Mouse (Mus musculus): Measurements from ENCODE around the gene Myog. TPM values are rescaled to one million over a fixed set of nuclear protein-coding genes. Genes with fewer than 3 reads are reported as not detected.

The Myog gene
- polyA plus RNA-seq, 1 experiment = 0.11 TPM

DNA sequence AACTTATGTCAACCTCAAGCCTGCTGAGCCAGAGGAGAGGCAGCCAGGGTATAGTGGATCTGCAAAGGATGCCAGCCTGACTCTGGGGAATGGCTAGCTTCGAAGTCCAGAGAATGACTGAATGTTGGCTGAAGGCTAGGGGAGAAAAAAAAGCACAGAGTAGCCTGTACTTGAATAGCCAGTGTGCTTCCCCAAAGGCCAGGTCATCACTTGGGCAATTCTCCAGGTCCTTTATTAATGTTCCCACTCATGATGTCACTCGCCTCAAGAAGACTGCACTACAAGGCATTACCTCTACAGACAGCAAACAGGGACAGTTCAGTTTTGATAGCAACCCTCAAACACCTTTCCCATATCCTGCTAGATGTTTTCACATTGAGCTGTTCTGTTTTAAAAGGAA is 20.5 kb downstream of the Myog start:
- no peak overlapping the region for H3K4me3 ChIP-seq (ENCODE audit: control insufficient read depth, low read depth, low read length)
- no peak overlapping the region for H3K27ac ChIP-seq (ENCODE audit: control insufficient read depth, insufficient read depth, low read depth, low read length)
- H3K4me1 ChIP-seq (ENCODE audit: control insufficient read depth, insufficient read depth, low read length) = no peaks in the 10 kb centered on the region
- no peaks in the 10 kb centered on the region for H3K27me3 ChIP-seq (ENCODE audit: control insufficient read depth, insufficient read depth, low read length)
- no peak for TF ChIP-seq POLR2A (IDR thresholded peaks at IDR 0.05; ENCODE audit: control insufficient read depth, low read depth, low read length)
- TF ChIP-seq CTCF (IDR thresholded peaks at IDR 0.05; ENCODE audit: control insufficient read depth, insufficient read depth, insufficient replicate concordance, low read depth, low read length) = no peak
- no peaks in the 10 kb centered on the region; the same call in 1 of the 2 replicates for H3K36me3 ChIP-seq (ENCODE audit: control insufficient read depth, insufficient read depth, low read length)

DNA sequence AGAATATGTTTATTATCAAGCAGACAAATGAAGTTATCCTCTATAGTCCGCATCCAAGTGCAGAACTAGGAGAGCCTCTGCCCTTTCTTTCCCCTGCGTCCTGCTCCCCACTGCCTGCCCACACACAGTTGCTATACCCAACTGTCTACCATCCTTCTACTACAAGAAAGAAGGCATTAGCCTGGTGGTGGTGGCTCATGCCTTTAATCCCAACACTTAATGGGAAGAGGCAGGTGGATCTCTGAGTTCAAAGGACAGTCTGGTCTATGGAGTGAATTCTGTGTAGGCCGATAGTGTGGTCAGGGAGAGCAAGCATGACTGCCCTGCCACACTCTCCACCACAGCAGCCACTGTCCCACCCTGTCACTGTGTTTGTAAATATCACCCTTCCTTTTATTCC is 20.9 kb downstream of the Myog start:
- no peaks in the 10 kb centered on the region for H3K4me1 ChIP-seq (ENCODE audit: control insufficient read depth, insufficient read depth, low read length)
- H3K36me3 ChIP-seq (ENCODE audit: control insufficient read depth, insufficient read depth, low read length) = no peaks in the 10 kb centered on the region; the same call in 1 of the 2 replicates
- H3K27ac ChIP-seq (ENCODE audit: control insufficient read depth, insufficient read depth, low read depth, low read length) = no peak overlapping the region
- TF ChIP-seq CTCF (IDR thresholded peaks at IDR 0.05; ENCODE audit: control insufficient read depth, insufficient read depth, insufficient replicate concordance, low read depth, low read length) = no peak
- TF ChIP-seq POLR2A (IDR thresholded peaks at IDR 0.05; ENCODE audit: control insufficient read depth, low read depth, low read length) = no peak
- H3K27me3 ChIP-seq (ENCODE audit: control insufficient read depth, insufficient read depth, low read length) = no peaks in the 10 kb centered on the region
- H3K4me3 ChIP-seq (ENCODE audit: control insufficient read depth, low read depth, low read length) = no peak overlapping the region

GRCm38 (mm10) chr1:134311760-134312159 is 22.0 kb downstream of the Myog start:
- Histone ChIP-seq H3K36me3 (ENCODE audit: control insufficient read depth, insufficient read depth, low read length) (no peaks in the 10 kb centered on the region; the same call in 1 of the 2 replicates), H3K27me3 (ENCODE audit: control insufficient read depth, insufficient read depth, low read length) (no peaks in the 10 kb centered on the region), H3K27ac (ENCODE audit: control insufficient read depth, insufficient read depth, low read depth, low read length) (no peak overlapping the region), H3K4me3 (ENCODE audit: control insufficient read depth, low read depth, low read length) (no peak overlapping the region), H3K4me1 (ENCODE audit: control insufficient read depth, insufficient read depth, low read length) (no peaks in the 10 kb centered on the region)
- TF ChIP-seq POLR2A (IDR thresholded peaks at IDR 0.05; ENCODE audit: control insufficient read depth, low read depth, low read length) (no peak), CTCF (IDR thresholded peaks at IDR 0.05; ENCODE audit: control insufficient read depth, insufficient read depth, insufficient replicate concordance, low read depth, low read length) (no peak)

DNA sequence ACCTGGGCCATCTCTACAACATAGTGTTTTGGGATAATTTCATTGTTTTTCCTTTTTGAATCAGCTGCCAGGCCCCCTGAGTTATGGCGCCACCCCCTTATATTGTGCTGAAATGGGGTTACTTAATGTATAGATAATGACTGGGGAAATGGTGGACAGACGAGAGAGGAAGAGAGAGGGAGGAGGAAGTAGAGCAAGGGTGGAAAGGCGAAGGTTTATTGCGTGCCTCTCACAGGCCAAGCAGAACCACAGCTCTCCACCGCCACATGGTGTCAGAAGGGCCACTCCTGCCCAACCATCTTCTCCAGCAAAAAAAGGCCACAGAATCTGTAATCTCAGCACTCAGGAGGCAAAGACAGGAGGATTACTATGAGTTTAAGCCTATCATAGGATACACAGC is 25.4 kb downstream of the Myog start:
- Histone ChIP-seq H3K4me3 (ENCODE audit: control insufficient read depth, low read depth, low read length) (no peak overlapping the region), H3K36me3 (ENCODE audit: control insufficient read depth, insufficient read depth, low read length) (no peaks in the 10 kb centered on the region; the same call in 1 of the 2 replicates), H3K4me1 (ENCODE audit: control insufficient read depth, insufficient read depth, low read length) (no peaks in the 10 kb centered on the region), H3K27ac (ENCODE audit: control insufficient read depth, insufficient read depth, low read depth, low read length) (no peak overlapping the region), H3K27me3 (ENCODE audit: control insufficient read depth, insufficient read depth, low read length) (no peaks in the 10 kb centered on the region)
- TF ChIP-seq POLR2A (IDR thresholded peaks at IDR 0.05; ENCODE audit: control insufficient read depth, low read depth, low read length) (no peak), CTCF (IDR thresholded peaks at IDR 0.05; ENCODE audit: control insufficient read depth, insufficient read depth, insufficient replicate concordance, low read depth, low read length) (no peak)

DNA sequence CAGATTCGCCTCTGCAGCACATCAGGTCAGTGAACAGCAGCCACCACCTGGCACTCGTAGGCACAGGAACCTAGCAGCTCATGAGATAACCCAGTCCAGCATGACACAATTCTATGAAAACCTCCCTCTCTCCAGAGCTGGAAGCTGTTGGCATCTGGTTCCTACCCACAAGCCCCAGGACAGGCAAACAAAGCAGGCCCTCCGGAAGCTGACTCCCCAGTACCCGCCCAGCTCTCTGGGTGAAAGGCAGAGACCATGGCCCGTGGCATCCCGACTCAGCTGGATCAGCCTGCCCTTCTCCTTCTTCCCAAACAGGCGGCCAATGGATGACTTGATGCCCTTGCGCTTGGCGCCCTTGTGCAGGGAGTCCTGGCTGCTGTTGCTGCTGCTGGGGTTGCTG is 26.6 kb downstream of the Myog start:
- Histone ChIP-seq H3K4me3 (ENCODE audit: control insufficient read depth, low read depth, low read length) (no peak overlapping the region), H3K27me3 (ENCODE audit: control insufficient read depth, insufficient read depth, low read length) (no peaks in the 10 kb centered on the region), H3K36me3 (ENCODE audit: control insufficient read depth, insufficient read depth, low read length) (no peaks in the 10 kb centered on the region; the same call in 1 of the 2 replicates), H3K27ac (ENCODE audit: control insufficient read depth, insufficient read depth, low read depth, low read length) (no peak overlapping the region), H3K4me1 (ENCODE audit: control insufficient read depth, insufficient read depth, low read length) (no peaks in the 10 kb centered on the region)
- no peak for TF ChIP-seq CTCF (IDR thresholded peaks at IDR 0.05; ENCODE audit: control insufficient read depth, insufficient read depth, insufficient replicate concordance, low read depth, low read length)

DNA sequence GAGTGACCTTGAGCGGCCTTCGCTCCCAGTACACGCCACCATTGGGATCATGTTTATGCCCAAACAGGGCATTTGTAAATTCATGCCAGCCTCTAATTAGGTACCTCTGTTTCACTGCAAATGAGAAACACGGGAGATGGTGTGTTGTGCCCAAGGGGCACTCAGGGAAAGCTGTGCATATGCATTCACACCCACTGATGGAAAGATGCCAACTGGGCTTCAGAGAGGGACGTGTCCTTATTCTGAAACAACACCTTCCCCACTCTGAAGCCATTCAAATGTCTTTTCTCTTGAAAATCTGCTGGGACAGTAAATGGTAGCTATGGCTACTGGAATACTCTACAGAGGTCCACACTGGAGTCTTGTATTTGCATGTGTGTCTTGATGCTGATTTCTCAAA is 28.5 kb downstream of the Myog start:
- no peaks in the 10 kb centered on the region for H3K4me1 ChIP-seq (ENCODE audit: control insufficient read depth, insufficient read depth, low read length)
- H3K27ac ChIP-seq (ENCODE audit: control insufficient read depth, insufficient read depth, low read depth, low read length) = no peak overlapping the region
- H3K36me3 ChIP-seq (ENCODE audit: control insufficient read depth, insufficient read depth, low read length) = no peaks in the 10 kb centered on the region; the same call in 1 of the 2 replicates
- H3K27me3 ChIP-seq (ENCODE audit: control insufficient read depth, insufficient read depth, low read length) = no peaks in the 10 kb centered on the region
- TF ChIP-seq POLR2A (IDR thresholded peaks at IDR 0.05; ENCODE audit: control insufficient read depth, low read depth, low read length) (no peak), CTCF (IDR thresholded peaks at IDR 0.05; ENCODE audit: control insufficient read depth, insufficient read depth, insufficient replicate concordance, low read depth, low read length) (no peak)
- H3K4me3 ChIP-seq (ENCODE audit: control insufficient read depth, low read depth, low read length) = no peak overlapping the region

DNA sequence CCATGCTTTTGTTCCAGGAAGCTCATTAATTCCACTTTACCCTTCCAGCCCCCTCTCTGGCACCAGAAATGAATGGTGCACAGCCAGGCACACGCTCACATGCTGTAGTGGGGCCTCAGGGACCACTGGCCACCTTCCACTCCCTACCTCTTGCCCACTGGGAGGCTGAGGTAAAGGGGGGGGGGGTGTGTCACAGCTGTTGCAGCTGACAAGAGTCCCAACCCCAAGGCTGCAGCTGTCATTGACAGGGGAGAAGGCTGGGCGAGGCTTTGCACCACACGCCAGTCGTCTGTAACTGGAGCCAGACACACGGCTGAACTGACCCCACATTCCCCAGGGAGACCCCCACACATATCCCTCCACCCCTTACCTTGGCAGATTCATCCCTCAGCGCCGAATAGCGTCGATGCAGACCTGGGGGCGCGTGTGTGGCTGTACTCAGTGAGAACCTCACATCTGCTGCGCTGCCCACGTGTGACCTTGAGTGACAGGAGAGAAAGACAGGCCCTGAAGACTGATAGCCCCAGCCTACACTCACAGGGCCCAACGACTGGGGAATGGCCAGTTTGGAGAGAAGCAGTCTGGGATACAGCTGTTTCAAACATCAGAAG is 31.0 kb downstream of the Myog start:
- H3K27ac ChIP-seq (ENCODE audit: control insufficient read depth, insufficient read depth, low read depth, low read length) = no peak overlapping the region
- TF ChIP-seq POLR2A (IDR thresholded peaks at IDR 0.05; ENCODE audit: control insufficient read depth, low read depth, low read length) (no peak), CTCF (IDR thresholded peaks at IDR 0.05; ENCODE audit: control insufficient read depth, insufficient read depth, insufficient replicate concordance, low read depth, low read length) (no peak)
- H3K36me3 ChIP-seq (ENCODE audit: control insufficient read depth, insufficient read depth, low read length) = no peaks in the 10 kb centered on the region
- H3K4me1 ChIP-seq (ENCODE audit: control insufficient read depth, insufficient read depth, low read length) = no peaks in the 10 kb centered on the region
- no peaks in the 10 kb centered on the region for H3K27me3 ChIP-seq (ENCODE audit: control insufficient read depth, insufficient read depth, low read length)
- no peak overlapping the region for H3K4me3 ChIP-seq (ENCODE audit: control insufficient read depth, low read depth, low read length)
